Mouse (Mus musculus) embryonic facial prominence, embryonic 13.5 days (tissue): ENCODE data around the gene Dnase2a. TPM values are rescaled to one million over a fixed set of nuclear protein-coding genes. Genes with fewer than 3 reads are reported as not detected.
A peak's percentile ranks its signal among the peaks of the same experiment; 100 is the strongest.
"Not testable (repeated sequence)": the region's sequence is repeated elsewhere in the genome, so short reads cannot be mapped to it uniquely, and the experiment has no call there.

Experiments used
- ATAC-seq: fragments of 200-750 bp; cut with Nextera tagmentation; 2 replicates; pipeline ENCODE4 v1.8.0; 2017; ENCODE audit warnings: low read depth; ENCODE audit not compliant: insufficient number of reproducible peaks, insufficient read depth, low FRiP score, low TSS enrichment
- H3K27ac ChIP-seq: fragments of 300-500 bp; sonication (generic); 2 replicates; pipeline ENCODE4 v1.5.1; 2015; ENCODE audit warnings: moderate library complexity, mild to moderate bottlenecking, inconsistent platforms
- H3K27me3 ChIP-seq: fragments of 300-500 bp; sonication (generic); 2 replicates; pipeline ENCODE4 v1.6.1; 2015; ENCODE audit warnings: mild to moderate bottlenecking, inconsistent platforms
- H3K36me3 ChIP-seq: fragments of 300-500 bp; sonication (generic); 2 replicates; pipeline ENCODE4 v1.6.1; 2015; ENCODE audit warnings: mild to moderate bottlenecking, inconsistent platforms
- H3K4me1 ChIP-seq: fragments of 300-500 bp; sonication (generic); 2 replicates; pipeline ENCODE4 v1.6.1; 2015; ENCODE audit warnings: inconsistent platforms
- H3K4me2 ChIP-seq: fragments of 300-500 bp; sonication (generic); 2 replicates; pipeline ENCODE4 v1.6.1; 2015; ENCODE audit warnings: moderate library complexity, mild to moderate bottlenecking, inconsistent platforms
- H3K4me3 ChIP-seq: fragments of 300-500 bp; sonication (generic); 2 replicates; pipeline ENCODE4 v1.5.1; 2015; ENCODE audit warnings: mild to moderate bottlenecking, inconsistent platforms
- H3K9ac ChIP-seq: fragments of 300-500 bp; sonication (generic); 2 replicates; pipeline ENCODE4 v1.6.1; 2015; ENCODE audit warnings: mild to moderate bottlenecking, inconsistent platforms
- H3K9me3 ChIP-seq: fragments of 300-500 bp; sonication (generic); 2 replicates; pipeline ENCODE4 v1.6.1; 2016; ENCODE audit warnings: inconsistent platforms
- WGBS: fragments of 180-500 bp; shearing (Covaris S2); methylation state at CpG from one replicate; pipeline ENCODE4 v1.1.7; 2015; ENCODE audit warnings: mixed read lengths; 5-methylcytosine and 5-hydroxymethylcytosine counted together
- polyA plus RNA-seq: library from polyadenylated mRNA; unstranded; fragments of >200 nt; fragmentation: Nextera tagmentation; extraction: Ambion mirVana; gene quantifications from 2 replicates; pipeline ENCODE4 v1.2.1, GENCODE M21; 2015

The Dnase2a gene
- polyA plus RNA-seq, 1 experiment from 2014 or later = 15.9 TPM

- no peaks in the 10 kb centered on the region for H3K9me3 ChIP-seq
- WGBS = 10% methylated on average over 31 of the region's 31 CpGs
- H3K36me3 ChIP-seq = peaks cover 31% of the 10 kb centered on the region
- H3K9ac ChIP-seq = peak overlapping the region; percentile 88
- ATAC-seq = peak; percentile 10; the same call in 1 of the 2 replicates
- peak overlapping the region; percentile 83 for H3K4me3 ChIP-seq
- no peaks in the 10 kb centered on the region for H3K27me3 ChIP-seq
- peak overlapping the region; percentile 86 for H3K4me2 ChIP-seq
- no peak overlapping the region for H3K27ac ChIP-seq
- peaks cover 15% of the 10 kb centered on the region for H3K4me1 ChIP-seq
These were observed 15.2 kb upstream of the Dnase2a start for GRCm38 (mm10) chr8:84892993-84893708.

- ATAC-seq = peak; percentile 94
These were observed 14.6 kb upstream of the Dnase2a start, which contains the start of gene Gcdh for GRCm38 (mm10) chr8:84893709-84894134. TSS of gene Gcdh (minus strand) at chr8:84893921.

GRCm38 (mm10) chr8:84895963-84896362 is 12.4 kb upstream of the Dnase2a start:
- H3K27ac ChIP-seq = no peak overlapping the region
- peaks cover 15% of the 10 kb centered on the region for H3K4me1 ChIP-seq
- H3K9ac ChIP-seq = no peak overlapping the region
- ATAC-seq = no peak
- no peak overlapping the region for H3K4me3 ChIP-seq
- 88% methylated on average over 5 of the region's 5 CpGs for WGBS
- H3K9me3 ChIP-seq = no peaks in the 10 kb centered on the region
- H3K36me3 ChIP-seq = peaks cover 8% of the 10 kb centered on the region
- no peak overlapping the region for H3K4me2 ChIP-seq
- no peaks in the 10 kb centered on the region for H3K27me3 ChIP-seq

More at GRCm38 (mm10) chr8:84893709-84894134, 14.6 kb upstream of the Dnase2a start, which contains the start of gene Gcdh:
- Histone ChIP-seq H3K4me1 (peaks cover 15% of the 10 kb centered on the region), H3K9ac (peak within 1 kb of the TSS; percentile 88), H3K9me3 (no peaks in the 10 kb centered on the region), H3K27ac (no peak within 1 kb of the TSS), H3K36me3 (peaks cover 25% of the 10 kb centered on the region), H3K4me2 (peak within 1 kb of the TSS; percentile 86), H3K27me3 (no peaks in the 10 kb centered on the region), H3K4me3 (peak within 1 kb of the TSS; percentile 83)
- 0% methylated on average over 11 of the region's 11 CpGs for WGBS

- Histone ChIP-seq H3K27me3 (peaks cover 7% of the 10 kb centered on the region), H3K4me2 (no peak overlapping the region), H3K9me3 (no peaks in the 10 kb centered on the region), H3K9ac (no peak overlapping the region), H3K4me1 (peaks cover 13% of the 10 kb centered on the region), H3K4me3 (no peak overlapping the region), H3K27ac (no peak overlapping the region), H3K36me3 (no peaks in the 10 kb centered on the region)
- no peak for ATAC-seq
- WGBS = 81% methylated on average over 4 of the region's 4 CpGs
These were observed 7.3 kb upstream of the Dnase2a start for GRCm38 (mm10) chr8:84901071-84901470.

- peaks cover 13% of the 10 kb centered on the region for H3K4me1 ChIP-seq
- H3K36me3 ChIP-seq = no peaks in the 10 kb centered on the region
- ATAC-seq = no peak
- peak within 1 kb of the TSS; percentile 77; the same call in 1 of the 2 replicates for H3K27ac ChIP-seq
- 65% methylated on average over 3 of the region's 3 CpGs for WGBS
- peaks cover 7% of the 10 kb centered on the region for H3K27me3 ChIP-seq
- peak within 1 kb of the TSS; percentile 90 for H3K9ac ChIP-seq
- peak within 1 kb of the TSS; percentile 91 for H3K4me2 ChIP-seq
- H3K4me3 ChIP-seq = peak within 1 kb of the TSS; percentile 70
- no peaks in the 10 kb centered on the region for H3K9me3 ChIP-seq
These were observed 6.6 kb upstream of the Dnase2a start, which contains the start of gene Klf1 for GRCm38 (mm10) chr8:84901752-84902151. TSS of gene Klf1 (plus strand) at chr8:84901928.

- ATAC-seq = no peak
- Histone ChIP-seq H3K36me3 (no peaks in the 10 kb centered on the region), H3K27ac (peak overlapping the region; percentile 77; the same call in 1 of the 2 replicates), H3K4me2 (peak overlapping the region; percentile 91), H3K9ac (peak overlapping the region; percentile 90), H3K4me1 (peaks cover 13% of the 10 kb centered on the region), H3K9me3 (no peaks in the 10 kb centered on the region), H3K4me3 (peak overlapping the region; percentile 70), H3K27me3 (peaks cover 7% of the 10 kb centered on the region)
- 3% methylated on average over 24 of the region's 24 CpGs for WGBS
These were observed 5.9 kb upstream of the Dnase2a start for GRCm38 (mm10) chr8:84902367-84902919.

GRCm38 (mm10) chr8:84902920-84903661 is 5.3 kb upstream of the Dnase2a start:
- WGBS = under 1% methylated on average over 68 of the region's 68 CpGs
- ATAC-seq = peak; percentile 88

GRCm38 (mm10) chr8:84904351-84904750 is 4.0 kb upstream of the Dnase2a start:
- 89% methylated on average over 7 of the region's 7 CpGs for WGBS
- no peaks in the 10 kb centered on the region for H3K36me3 ChIP-seq
- ATAC-seq = no peak
- H3K9me3 ChIP-seq = no peaks in the 10 kb centered on the region
- H3K27ac ChIP-seq = no peak overlapping the region
- no peak overlapping the region for H3K9ac ChIP-seq
- no peak overlapping the region for H3K4me3 ChIP-seq
- H3K4me1 ChIP-seq = peaks cover 20% of the 10 kb centered on the region
- H3K4me2 ChIP-seq = no peak overlapping the region
- H3K27me3 ChIP-seq = peaks cover 9% of the 10 kb centered on the region

More at GRCm38 (mm10) chr8:84902920-84903661, 5.3 kb upstream of the Dnase2a start:
- peak overlapping the region; percentile 91 for H3K4me2 ChIP-seq
- H3K27me3 ChIP-seq = peaks cover 7% of the 10 kb centered on the region
- H3K36me3 ChIP-seq = no peaks in the 10 kb centered on the region
- H3K9ac ChIP-seq = peak overlapping the region; percentile 90
- H3K27ac ChIP-seq = peak overlapping the region; percentile 77
- no peaks in the 10 kb centered on the region for H3K9me3 ChIP-seq
- H3K4me3 ChIP-seq = peak overlapping the region; percentile 70
- H3K4me1 ChIP-seq = peaks cover 13% of the 10 kb centered on the region

GRCm38 (mm10) chr8:84907037-84907436 is 1.3 kb upstream of the Dnase2a start:
- no peak overlapping the region for H3K4me3 ChIP-seq
- H3K9me3 ChIP-seq = no peaks in the 10 kb centered on the region
- peaks cover 4% of the 10 kb centered on the region; the same call in 1 of the 2 replicates for H3K36me3 ChIP-seq

GRCm38 (mm10) chr8:84907493-84907892 is 867 bp upstream of the Dnase2a start:
- no peak for ATAC-seq
- Histone ChIP-seq H3K27me3 (peaks cover 30% of the 10 kb centered on the region), H3K9ac (no peak overlapping the region), H3K4me3 (no peak overlapping the region), H3K9me3 (no peaks in the 10 kb centered on the region), H3K27ac (no peak overlapping the region), H3K4me2 (no peak overlapping the region), H3K36me3 (peaks cover 4% of the 10 kb centered on the region; the same call in 1 of the 2 replicates), H3K4me1 (peaks cover 26% of the 10 kb centered on the region)
- 75% methylated on average over 8 of the region's 8 CpGs for WGBS

More at GRCm38 (mm10) chr8:84907037-84907436, 1.3 kb upstream of the Dnase2a start:
- no peak for ATAC-seq
- Histone ChIP-seq H3K27me3 (peaks cover 29% of the 10 kb centered on the region), H3K4me2 (no peak overlapping the region), H3K4me1 (peaks cover 28% of the 10 kb centered on the region), H3K27ac (no peak overlapping the region), H3K9ac (no peak overlapping the region)
- 92% methylated on average over 9 of the region's 9 CpGs for WGBS

- H3K9ac ChIP-seq = peak overlapping the region; percentile 74; the same call in 1 of the 2 replicates
- WGBS = 21% methylated on average over 7 of the region's 7 CpGs
- H3K27me3 ChIP-seq = peaks cover 35% of the 10 kb centered on the region
- H3K27ac ChIP-seq = peak overlapping the region; percentile 51; the same call in 1 of the 2 replicates
- H3K9me3 ChIP-seq, H3K36me3 ChIP-seq, ATAC-seq: not testable (repeated sequence)
- H3K4me1 ChIP-seq = peaks cover 30% of the 10 kb centered on the region
- peak overlapping the region; percentile 57 for H3K4me3 ChIP-seq
- peak overlapping the region; percentile 82 for H3K4me2 ChIP-seq
These were observed 381 bp upstream of the Dnase2a start for GRCm38 (mm10) chr8:84907979-84908378.
